Mouse (Mus musculus) E14TG2a.4 (cell line): ENCODE data around the gene 9530002B09Rik.

ENCODE experiments used
- H3K27me3 ChIP-seq: 2 replicates; pipeline ENCODE4 v1.6.1; 2014; ENCODE audit warnings: low read length, control low read depth; ENCODE audit not compliant: insufficient read depth
- H3K36me3 ChIP-seq: 2 replicates; pipeline ENCODE4 v1.6.1; 2014; ENCODE audit warnings: low read length, control low read depth; ENCODE audit not compliant: insufficient read depth
- H3K4me1 ChIP-seq: replicated peaks from 2 replicates; pipeline ENCODE4 v1.6.1; 2014; ENCODE audit warnings: low read depth, low read length, control low read depth
- H3K4me3 ChIP-seq: replicated peaks from 2 replicates; pipeline ENCODE4 v1.5.1; 2014; ENCODE audit warnings: mild to moderate bottlenecking, low read length
- H3K9me3 ChIP-seq: 2 replicates; pipeline ENCODE4 v1.6.1; 2014; ENCODE audit warnings: low read length, control low read depth
- CTCF ChIP-seq: conservative IDR thresholded peaks from 2 replicates; pipeline ENCODE4 v1.5.1; 2014; ENCODE audit warnings: low read length
- NANOG ChIP-seq: IDR thresholded peaks from 2 replicates; pipeline ENCODE4 v1.6.1; 2014; ENCODE audit warnings: borderline replicate concordance, low read length, mixed read lengths
- POU5F1 ChIP-seq: IDR thresholded peaks from 2 replicates; pipeline ENCODE4 v1.6.1; 2014; ENCODE audit warnings: low read length, borderline replicate concordance

9530002B09Rik gene

GRCm38 (mm10) chr4:122688975-122689374 lies at the start of gene 9530002B09Rik:
9530002B09Rik (plus strand) TSS chr4:122689275.
- H3K27me3 ChIP-seq, result no peaks in the 10 kb centered on the region

More at GRCm38 (mm10) chr4:122688975-122689374, at the start of gene 9530002B09Rik:
- no peak for TF ChIP-seq POU5F1
- no peak for TF ChIP-seq CTCF
- no peak for TF ChIP-seq NANOG
- Histone ChIP-seq H3K4me1 (no peaks in the 10 kb centered on the region), H3K4me3 (no peak within 1 kb of the TSS), H3K9me3 (peaks cover 41% of the 10 kb centered on the region), H3K36me3 (no peaks in the 10 kb centered on the region)
